Mouse (Mus musculus) forebrain, embryonic 13.5 days (tissue): Measurements from ENCODE around the gene Kcnk3. TPM values are rescaled to one million over a fixed set of nuclear protein-coding genes. Genes with fewer than 3 reads are reported as not detected.

Source experiments
- ATAC-seq: fragments of 200-750 bp; cut with Nextera tagmentation; 2 replicates; pipeline ENCODE4 v1.8.0; 2017
- H3K27ac ChIP-seq: fragments of 300-500 bp; sonication (generic); 2 replicates; pipeline ENCODE4 v1.5.1; 2015; ENCODE audit warnings: inconsistent platforms, mild to moderate bottlenecking, moderate library complexity
- H3K27me3 ChIP-seq: fragments of 300-500 bp; sonication (generic); 2 replicates; pipeline ENCODE4 v1.6.1; 2015; ENCODE audit warnings: mild to moderate bottlenecking, inconsistent platforms
- H3K36me3 ChIP-seq: fragments of 300-500 bp; sonication (generic); 2 replicates; pipeline ENCODE4 v1.6.1; 2015; ENCODE audit warnings: mild to moderate bottlenecking, inconsistent platforms; ENCODE audit not compliant: poor library complexity, severe bottlenecking
- H3K4me1 ChIP-seq: fragments of 300-500 bp; sonication (generic); 2 replicates; pipeline ENCODE4 v1.6.1; 2015; ENCODE audit warnings: inconsistent platforms
- H3K4me2 ChIP-seq: fragments of 300-500 bp; sonication (generic); 2 replicates; pipeline ENCODE4 v1.6.1; 2015; ENCODE audit warnings: inconsistent platforms, mild to moderate bottlenecking, moderate library complexity
- H3K4me3 ChIP-seq: fragments of 300-500 bp; sonication (generic); 2 replicates; pipeline ENCODE4 v1.5.1; 2015; ENCODE audit warnings: mild to moderate bottlenecking, inconsistent platforms
- H3K9ac ChIP-seq: fragments of 300-500 bp; sonication (generic); 2 replicates; pipeline ENCODE4 v1.6.1; 2015; ENCODE audit warnings: mild to moderate bottlenecking, inconsistent platforms
- H3K9me3 ChIP-seq: fragments of 300-500 bp; sonication (generic); replicated peaks from 2 replicates; pipeline ENCODE4 v1.6.1; 2016; ENCODE audit warnings: inconsistent platforms
- WGBS: fragments of 180-500 bp; shearing (Covaris S2); methylation state at CpG from one replicate; pipeline ENCODE4 v1.1.7; 2015; 5-methylcytosine and 5-hydroxymethylcytosine counted together
- microRNA-seq: library from miRNA; unstranded; fragments of <30 nt; microRNA quantifications from one replicate; pipeline ENCODE4, GENCODE M21; 2016
- polyA plus RNA-seq: library from polyadenylated mRNA; unstranded; fragments of >200 nt; fragmentation: Nextera tagmentation; extraction: Ambion mirVana; gene quantifications from 2 replicates; pipeline ENCODE4 v1.2.1, GENCODE M21; 2015

Gene Kcnk3
- polyA plus RNA-seq, 1 experiment from 2014 or later = 1.0 TPM

DNA sequence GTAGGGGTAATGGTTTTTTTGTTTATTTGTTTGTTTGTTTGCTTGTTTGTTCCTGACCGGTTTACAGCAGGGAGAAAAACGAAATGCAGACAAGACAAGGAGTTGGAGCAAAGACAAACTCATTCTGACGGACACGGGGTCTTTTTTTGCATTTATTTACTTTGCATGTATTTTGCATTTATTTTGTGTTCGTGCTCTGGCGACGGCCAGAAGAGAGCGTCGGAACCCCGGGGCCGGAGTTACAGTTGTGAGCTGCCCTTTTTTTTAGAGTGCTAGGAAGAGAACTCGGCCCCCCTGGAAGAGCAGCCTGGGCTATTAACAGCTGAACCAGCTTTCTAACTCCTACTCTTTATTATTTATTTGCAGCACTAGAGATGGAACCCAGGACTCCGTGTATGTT, 79.2 kb downstream of the Kcnk3 start:
- Histone ChIP-seq H3K27me3 (no peaks in the 10 kb centered on the region), H3K4me1 (peaks cover 27% of the 10 kb centered on the region), H3K4me3 (peak overlapping the region; percentile 86), H3K9me3 (no peaks in the 10 kb centered on the region), H3K9ac (peak overlapping the region; percentile 88), H3K27ac (peak overlapping the region; percentile 72), H3K4me2 (peak overlapping the region; percentile 77), H3K36me3 (peaks cover 35% of the 10 kb centered on the region)
- WGBS = under 1% methylated on average over 13 of the region's 13 CpGs
- no peak for ATAC-seq

DNA sequence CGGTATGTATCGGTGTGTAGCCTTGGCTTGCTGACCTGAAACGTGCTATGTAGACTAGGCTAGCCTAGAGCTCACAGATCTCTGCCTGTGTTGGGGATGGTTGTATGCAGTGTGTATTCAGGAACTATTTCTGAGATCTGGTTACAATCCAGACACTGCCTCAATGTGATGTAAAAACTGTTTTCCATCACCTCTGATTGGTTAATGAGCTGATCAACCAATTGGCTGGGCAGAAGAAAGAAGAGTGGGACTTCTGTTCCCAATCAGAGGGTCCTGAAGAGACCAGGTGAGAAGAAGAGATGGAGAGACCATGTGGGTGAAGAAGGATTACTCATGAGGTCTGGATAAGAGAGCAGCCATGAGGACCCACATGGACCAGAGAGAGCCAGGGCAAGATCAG, 79.7 kb downstream of the Kcnk3 start:
- no peaks in the 10 kb centered on the region for H3K27me3 ChIP-seq

DNA sequence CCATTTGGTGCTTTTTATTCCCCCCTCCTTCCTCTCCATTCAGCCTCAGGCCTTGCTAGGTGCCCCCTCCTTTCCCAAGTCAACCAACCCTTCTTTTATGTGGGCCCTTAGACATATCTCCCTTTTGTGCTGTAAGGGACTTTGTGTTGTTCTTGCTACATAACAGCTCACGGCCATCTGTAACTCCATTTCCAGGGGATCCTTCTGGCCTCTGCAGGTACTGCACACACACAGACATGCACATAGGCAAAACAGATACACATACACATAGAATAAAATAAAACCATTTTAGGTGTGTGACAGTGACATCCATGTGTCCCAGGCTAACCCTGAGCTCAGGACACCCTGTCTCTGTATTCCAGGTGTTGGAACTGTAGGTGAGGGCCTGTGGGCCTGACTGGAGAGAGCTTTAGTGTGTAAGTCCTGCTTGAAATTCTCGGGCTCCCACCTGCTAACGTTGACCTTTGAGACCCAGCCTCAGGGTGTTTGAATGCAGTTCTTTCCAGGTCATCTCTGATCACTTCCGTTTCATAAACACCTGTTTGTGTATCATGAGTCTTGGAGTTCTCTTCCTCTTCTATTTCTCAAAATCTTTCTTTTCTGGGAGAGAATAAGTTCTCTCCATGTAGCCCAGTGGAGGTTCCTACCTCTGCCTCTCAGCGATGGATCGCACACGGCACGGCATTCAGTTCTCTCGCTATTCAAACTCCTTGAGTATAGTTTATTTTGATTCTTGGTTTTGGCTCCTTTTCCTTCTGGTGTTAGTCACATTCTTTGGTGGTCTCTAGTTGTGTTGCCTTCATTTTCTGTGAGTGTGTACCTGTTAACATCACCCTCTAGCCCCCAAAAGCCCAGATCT, 80.9 kb downstream of the Kcnk3 start:
- H3K27me3 ChIP-seq = no peaks in the 10 kb centered on the region
- H3K4me2 ChIP-seq = peak overlapping the region; percentile 77
- H3K9ac ChIP-seq = no peak overlapping the region
- H3K4me3 ChIP-seq = peak overlapping the region; percentile 86
- WGBS = 91% methylated on average over 9 of the region's 9 CpGs
- H3K36me3 ChIP-seq = peaks cover 52% of the 10 kb centered on the region
- no peak for ATAC-seq
- H3K9me3 ChIP-seq = no peaks in the 10 kb centered on the region
- H3K27ac ChIP-seq = no peak overlapping the region
- peaks cover 27% of the 10 kb centered on the region for H3K4me1 ChIP-seq

More for the DNA sequence above, 79.7 kb downstream of the Kcnk3 start:
- Histone ChIP-seq H3K9me3 (no peaks in the 10 kb centered on the region), H3K4me1 (peaks cover 27% of the 10 kb centered on the region), H3K4me3 (peak overlapping the region; percentile 86), H3K27ac (no peak overlapping the region), H3K4me2 (peak overlapping the region; percentile 77), H3K36me3 (peaks cover 40% of the 10 kb centered on the region), H3K9ac (peak overlapping the region; percentile 88)
- 4% methylated on average over 3 of the region's 3 CpGs for WGBS
- ATAC-seq = no peak

DNA sequence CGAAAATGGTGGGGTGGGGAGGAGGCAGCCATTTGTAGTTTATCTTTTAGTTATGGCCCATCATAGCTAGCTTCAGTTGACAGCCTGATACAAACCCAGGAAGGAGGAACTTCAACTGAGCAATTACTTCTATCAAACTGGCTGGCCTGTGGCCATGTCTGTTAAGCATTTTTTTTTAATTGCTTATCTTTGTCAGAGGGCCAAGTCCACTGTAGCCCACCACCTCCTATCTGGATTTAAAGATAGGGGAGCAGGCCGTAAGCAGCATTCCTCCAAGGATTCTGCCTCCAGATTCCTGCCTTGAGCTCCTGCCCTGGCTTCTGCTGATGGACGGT, 81.5 kb downstream of the Kcnk3 start:
- H3K27me3 ChIP-seq = no peaks in the 10 kb centered on the region
- H3K4me2 ChIP-seq = no peak overlapping the region; the same call in 1 of the 2 replicates
- ATAC-seq = no peak
- H3K4me3 ChIP-seq = no peak overlapping the region
- H3K9me3 ChIP-seq = no peaks in the 10 kb centered on the region
- peaks cover 58% of the 10 kb centered on the region for H3K36me3 ChIP-seq
- 95% methylated on average over 3 of the region's 3 CpGs for WGBS
- no peak overlapping the region for H3K9ac ChIP-seq
- H3K4me1 ChIP-seq = peaks cover 27% of the 10 kb centered on the region
- H3K27ac ChIP-seq = no peak overlapping the region

DNA sequence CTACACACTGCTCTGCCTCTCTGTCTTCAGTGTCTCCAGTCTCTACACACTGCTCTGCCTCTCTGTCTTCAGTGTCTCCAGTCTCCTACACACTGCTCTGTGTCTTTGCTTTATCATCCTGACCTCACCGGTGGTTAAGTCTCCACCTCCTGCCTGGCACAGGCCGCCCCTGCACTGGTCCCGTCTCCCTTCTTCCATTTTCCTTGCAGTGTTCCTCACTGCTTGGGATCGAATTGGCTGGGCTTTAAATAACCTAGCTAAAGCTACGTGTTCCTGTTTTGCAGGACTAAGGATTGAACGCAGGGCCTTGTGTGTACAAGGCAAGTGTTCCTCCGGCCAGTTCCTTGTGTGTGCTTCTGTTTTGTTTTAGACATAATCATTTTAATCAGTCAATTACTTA, 82.1 kb downstream of the Kcnk3 start:
- no peak for ATAC-seq
- Histone ChIP-seq H3K27me3 (no peaks in the 10 kb centered on the region), H3K4me3 (no peak overlapping the region), H3K27ac (no peak overlapping the region), H3K4me1 (peaks cover 27% of the 10 kb centered on the region), H3K36me3 (peaks cover 62% of the 10 kb centered on the region), H3K9me3 (no peaks in the 10 kb centered on the region), H3K9ac (no peak overlapping the region), H3K4me2 (no peak overlapping the region)
- 90% methylated on average over 7 of the region's 7 CpGs for WGBS

DNA sequence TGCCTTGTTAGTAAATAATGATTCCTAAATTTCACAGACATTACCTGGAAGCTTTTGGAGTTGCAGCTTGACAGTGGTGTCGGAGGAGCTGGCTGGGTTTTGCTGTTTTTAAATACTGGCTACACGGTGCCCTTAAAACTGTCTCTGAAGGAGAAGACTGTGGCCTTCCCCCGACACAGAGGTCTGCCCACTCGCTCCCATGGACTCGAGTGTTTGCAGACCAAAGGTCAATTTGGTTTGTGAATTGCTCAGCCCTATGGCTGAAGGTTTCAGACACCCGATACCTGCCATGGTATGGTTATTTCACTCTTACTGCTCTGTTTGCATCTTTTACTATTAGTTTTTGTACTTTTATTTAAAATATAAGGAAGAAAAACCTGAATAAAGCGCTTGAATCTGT, 86.0 kb downstream of the Kcnk3 start:
- Histone ChIP-seq H3K27ac (no peak overlapping the region), H3K4me1 (peaks cover 7% of the 10 kb centered on the region; the same call in 1 of the 2 replicates), H3K36me3 (peaks cover 75% of the 10 kb centered on the region), H3K9me3 (no peaks in the 10 kb centered on the region), H3K9ac (no peak overlapping the region), H3K4me2 (no peak overlapping the region), H3K4me3 (no peak overlapping the region), H3K27me3 (no peaks in the 10 kb centered on the region)
- ATAC-seq = no peak
- WGBS = 87% methylated on average over 7 of the region's 7 CpGs

Small RNAs within 50 kb of the gene (microRNA-seq; reads per million reads assigned to microRNA genes)
- gene Mir5625 = not detected

Other genes starting within 250 kb of the Kcnk3 start
- gene Otof, start 126.2 kb upstream of the Kcnk3 start, polyA plus RNA-seq = 0.41 and 0.98 TPM in 2 replicates
- gene 1700001C02Rik, start 122.1 kb upstream of the Kcnk3 start, polyA plus RNA-seq = 0.23 and 0.93 TPM in 2 replicates
- not detected in 2 replicates for gene Cib4, start 42.3 kb upstream of the Kcnk3 start, polyA plus RNA-seq
- gene Slc35f6, start 59.8 kb downstream of the Kcnk3 start, polyA plus RNA-seq = 26.2 and 29.3 TPM in 2 replicates
- 264 and 275 TPM in 2 replicates for gene Cenpa, start 78.6 kb downstream of the Kcnk3 start, polyA plus RNA-seq
- 118 and 134 TPM in 2 replicates for gene Dpysl5, start 123.4 kb downstream of the Kcnk3 start, polyA plus RNA-seq
- gene Mapre3, start 226.5 kb downstream of the Kcnk3 start, polyA plus RNA-seq = 64.1 and 72.9 TPM in 2 replicates